Mouse (Mus musculus) adrenal gland, adult 2 months (tissue): ENCODE data around the gene Rgs12. TPM values are rescaled to one million over a fixed set of nuclear protein-coding genes. Genes with fewer than 3 reads are reported as not detected.
A peak's percentile ranks its signal among the peaks of the same experiment; 100 is the strongest.

Source experiments
- DNase-seq: peaks from one replicate; pipeline ENCODE4 v3.0.0; 2021
- long read RNA-seq: library from polyadenylated mRNA; stranded (forward); transcript quantifications from one replicate; pipeline ENCODE4 v2.0.0, GENCODE M21; 2021
- polyA plus RNA-seq: library from polyadenylated mRNA; depleted of rRNA; stranded (reverse); fragments of >200 nt; gene quantifications from 2 replicates; pipeline ENCODE4 v1.2.3, GENCODE M21; 2012; rRNA removed
- total RNA-seq, 2 experiments: library from RNA; stranded (reverse); gene quantifications; 2 replicates each; pipeline ENCODE4 v1.2.3; 2021

Rgs12 gene
- total RNA-seq (10 to 100 TPM; 15.0 to 25.8 TPM), polyA plus RNA-seq (34.7 and 39.2 TPM in 2 replicates)
- long read RNA-seq, full-length matches to known transcripts, result 2 of 6 reads
- long read RNA-seq, partial matches to known transcripts, result 2 of 6 reads
- long read RNA-seq, other reads (novel, unspliced or antisense), result 2 of 6 reads

DNA sequence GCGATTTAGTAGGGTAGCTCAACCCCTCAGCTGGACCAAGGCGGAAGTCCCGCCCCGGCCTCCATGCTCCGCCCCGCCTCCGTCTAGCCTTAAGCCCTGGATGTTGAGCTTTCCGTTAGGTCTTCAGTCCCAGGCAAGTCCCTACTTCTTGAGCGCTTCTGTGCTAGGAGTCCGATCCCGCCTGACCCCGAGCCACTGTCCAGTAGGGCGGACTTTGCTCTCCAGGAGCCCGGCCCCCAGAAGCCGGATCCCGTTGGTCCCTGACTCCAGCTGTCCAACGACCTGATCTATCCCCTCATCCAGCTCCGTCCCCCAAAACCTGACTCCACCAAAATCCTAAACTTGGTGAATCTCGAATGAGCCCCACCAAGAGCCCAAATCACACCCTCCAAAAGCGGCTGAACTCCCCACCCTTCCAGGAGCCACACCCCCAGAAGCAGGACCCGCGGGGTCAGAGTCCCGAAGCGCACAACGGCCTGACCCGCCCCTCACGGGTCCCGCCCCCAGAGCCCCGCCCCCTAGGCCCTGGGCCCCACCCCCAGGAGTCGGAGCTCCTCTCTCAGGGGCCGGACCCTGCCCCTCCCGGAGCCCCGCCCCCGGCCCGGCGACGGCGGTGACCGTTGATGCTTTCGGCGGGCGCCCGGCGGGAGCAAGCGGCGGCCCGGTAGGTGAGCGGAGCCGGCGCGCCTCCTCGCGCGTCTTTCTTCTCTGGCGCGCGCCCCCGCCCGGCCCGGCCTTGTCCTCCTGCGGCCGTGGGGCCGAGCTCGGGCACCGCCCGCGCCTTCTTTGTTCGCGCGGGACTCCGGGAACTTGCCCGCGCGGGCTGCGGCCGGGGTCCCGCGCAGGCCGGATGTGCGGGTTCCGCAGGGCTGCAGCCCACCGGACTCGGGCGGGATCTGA is at the start of gene Rgs12:
Gene Rgs12 (plus strand): TSS at position 585 of the 900 bp plus-strand sequence.
- peak; percentile 95 for DNase-seq

DNA sequence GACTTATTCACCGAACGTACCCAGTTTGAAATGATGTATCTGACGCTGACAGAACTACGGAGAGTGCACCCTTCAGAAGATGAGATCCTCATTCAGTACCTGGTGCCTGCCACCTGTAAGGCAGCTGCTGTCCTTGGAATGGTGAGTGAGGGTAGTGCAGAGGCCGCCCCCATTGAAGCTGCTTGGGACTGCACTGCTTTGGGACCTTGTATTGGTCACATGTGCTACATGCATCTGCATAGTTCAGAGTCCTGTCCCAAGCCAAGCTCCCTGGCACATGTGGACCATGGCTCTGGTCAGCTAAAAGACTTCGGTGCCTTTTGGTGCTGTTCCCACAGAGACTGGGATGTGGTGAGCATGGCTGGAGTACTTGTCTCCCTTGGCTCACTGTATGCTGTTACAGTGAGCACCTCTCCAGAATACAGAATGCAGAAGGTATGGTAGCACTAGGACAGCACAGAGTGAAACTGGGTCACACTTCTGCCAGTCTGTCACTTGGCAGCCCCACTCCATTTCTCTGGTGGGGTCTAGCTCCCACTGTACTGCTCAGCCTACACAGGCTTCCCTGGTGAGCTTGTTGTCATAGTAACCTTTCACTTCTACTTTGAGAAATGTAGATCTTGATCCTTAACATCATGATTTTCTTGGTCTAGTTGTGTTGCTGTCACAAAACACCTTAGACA is 49.3 kb upstream of the Rgs12 start:
- DNase-seq, result no peak

DNA sequence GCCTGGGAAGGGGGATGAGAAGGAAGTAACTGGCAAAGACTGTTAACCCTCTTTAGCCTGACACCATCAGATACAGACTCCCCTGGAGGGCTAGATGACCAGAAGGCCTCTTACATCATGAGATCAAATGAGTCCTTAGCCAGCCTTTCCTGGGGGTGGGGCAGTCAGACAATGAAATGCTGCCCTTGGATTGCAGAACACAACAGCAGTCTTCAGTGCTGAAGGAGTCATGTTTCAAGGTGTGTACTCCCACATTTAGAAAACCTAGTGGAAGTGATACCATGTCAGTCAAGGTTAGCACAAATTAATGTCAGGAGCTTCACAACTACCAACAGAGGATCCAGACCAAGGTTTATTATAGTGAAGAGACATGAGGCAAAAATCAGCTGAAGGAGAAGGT is 46.9 kb upstream of the Rgs12 start:
- no peak for DNase-seq

DNA sequence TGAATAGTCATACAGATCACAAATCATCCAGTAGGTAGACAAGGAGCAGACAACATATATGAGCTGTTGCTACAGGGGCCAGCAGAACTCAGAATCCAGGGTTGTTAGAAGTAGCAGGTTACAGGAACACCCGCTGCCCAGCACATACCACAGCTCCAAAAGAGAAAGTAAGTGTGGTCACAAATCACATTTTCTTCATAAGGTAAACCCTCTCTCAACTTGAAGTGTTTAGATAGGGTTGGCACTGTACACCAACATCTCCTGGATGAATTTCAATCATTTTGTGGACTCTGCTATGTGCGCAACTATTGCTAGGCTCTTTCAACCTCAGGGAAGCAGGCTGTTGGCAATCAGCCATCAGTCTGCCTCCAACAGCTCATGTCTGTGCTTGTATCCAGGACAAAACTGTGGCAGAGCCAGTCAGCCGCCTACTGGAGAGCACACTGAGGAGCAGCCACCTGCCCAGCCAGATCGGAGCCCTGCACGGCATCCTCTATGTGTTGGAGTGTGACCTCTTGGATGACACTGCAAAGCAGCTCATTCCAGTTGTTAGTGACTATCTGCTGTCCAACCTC is 46.3 kb upstream of the Rgs12 start:
- DNase-seq, result no peak

DNA sequence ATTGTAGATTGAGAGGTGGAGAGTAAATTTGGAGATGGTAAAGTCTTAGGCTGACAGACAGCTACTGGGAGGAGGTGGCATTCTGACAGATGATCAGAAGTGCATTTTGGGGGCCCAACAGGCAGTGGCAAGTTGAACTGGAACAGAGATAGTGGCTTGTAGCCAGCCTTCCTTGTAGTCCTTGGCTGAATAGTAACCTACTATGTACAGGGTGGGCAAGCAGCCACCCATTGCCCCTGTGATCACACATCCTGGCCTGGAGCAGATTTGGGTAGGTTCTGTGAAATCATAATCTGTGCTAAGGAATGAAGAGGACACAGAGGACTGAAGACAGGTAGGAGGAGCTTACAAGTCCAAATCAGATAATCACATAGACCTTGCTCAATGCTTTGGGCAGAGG is 44.8 kb upstream of the Rgs12 start:
- DNase-seq, result no peak

DNA sequence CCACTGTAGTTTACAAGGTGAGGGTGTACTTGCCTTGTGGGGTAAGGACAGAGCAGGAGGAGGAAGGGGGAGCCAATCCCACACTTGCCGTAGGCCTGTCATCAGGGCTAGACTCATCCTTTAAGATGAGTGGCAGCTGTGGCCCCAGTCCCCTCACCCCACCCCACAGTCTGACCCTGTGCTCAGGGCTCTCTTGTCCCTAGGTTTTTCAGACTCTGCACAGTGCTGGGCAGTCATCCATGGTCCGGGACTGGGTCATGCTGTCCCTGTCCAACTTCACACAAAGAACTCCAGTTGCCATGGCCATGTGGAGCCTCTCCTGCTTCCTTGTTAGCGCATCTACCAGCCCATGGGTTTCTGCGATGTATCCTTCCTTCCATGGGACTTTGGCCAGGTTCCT is 42.0 kb upstream of the Rgs12 start:
- DNase-seq, result no peak

DNA sequence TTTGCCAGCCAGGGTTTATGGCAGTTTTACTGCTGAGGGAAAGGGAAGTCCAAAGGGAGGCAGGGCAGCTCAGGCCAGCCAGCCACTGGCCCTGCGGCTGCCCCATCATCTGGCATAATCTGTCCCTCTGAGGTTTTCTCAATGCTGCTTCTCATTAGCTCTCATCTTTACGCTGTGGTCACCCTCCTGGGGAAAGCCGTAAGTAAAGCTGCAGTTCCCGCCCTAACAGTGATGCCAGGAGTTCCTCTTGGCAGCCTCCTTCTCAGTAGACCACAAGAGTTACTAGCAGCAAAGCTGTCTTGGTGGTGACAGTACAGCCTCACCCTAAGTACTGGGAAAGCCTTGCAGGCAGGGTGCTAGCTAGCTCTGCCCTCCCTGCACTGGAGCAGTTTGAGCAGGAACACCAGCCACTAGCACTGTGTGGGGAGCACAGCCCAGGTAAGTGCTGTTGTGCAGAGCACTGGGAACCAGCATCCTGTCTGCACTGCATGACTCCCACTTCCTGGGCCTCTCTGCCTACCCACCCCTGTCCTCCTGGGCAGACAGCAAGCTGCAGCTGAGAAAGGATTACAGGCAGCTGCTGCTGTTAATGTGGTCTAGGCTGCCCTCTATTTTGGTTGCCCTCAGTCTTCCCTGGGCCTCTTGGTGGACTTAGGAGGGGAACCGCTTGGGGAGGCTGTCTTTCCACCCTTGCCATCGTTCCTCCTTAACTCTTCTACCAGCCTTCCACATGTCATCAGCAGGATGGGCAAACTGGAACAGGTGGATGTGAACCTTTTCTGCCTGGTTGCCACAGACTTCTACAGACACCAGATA is 41.1 kb upstream of the Rgs12 start, which contains the start of gene Msantd1:
Gene Msantd1 (plus strand): TSS at position 103 of the 816 bp plus-strand sequence.
- no peak for DNase-seq

DNA sequence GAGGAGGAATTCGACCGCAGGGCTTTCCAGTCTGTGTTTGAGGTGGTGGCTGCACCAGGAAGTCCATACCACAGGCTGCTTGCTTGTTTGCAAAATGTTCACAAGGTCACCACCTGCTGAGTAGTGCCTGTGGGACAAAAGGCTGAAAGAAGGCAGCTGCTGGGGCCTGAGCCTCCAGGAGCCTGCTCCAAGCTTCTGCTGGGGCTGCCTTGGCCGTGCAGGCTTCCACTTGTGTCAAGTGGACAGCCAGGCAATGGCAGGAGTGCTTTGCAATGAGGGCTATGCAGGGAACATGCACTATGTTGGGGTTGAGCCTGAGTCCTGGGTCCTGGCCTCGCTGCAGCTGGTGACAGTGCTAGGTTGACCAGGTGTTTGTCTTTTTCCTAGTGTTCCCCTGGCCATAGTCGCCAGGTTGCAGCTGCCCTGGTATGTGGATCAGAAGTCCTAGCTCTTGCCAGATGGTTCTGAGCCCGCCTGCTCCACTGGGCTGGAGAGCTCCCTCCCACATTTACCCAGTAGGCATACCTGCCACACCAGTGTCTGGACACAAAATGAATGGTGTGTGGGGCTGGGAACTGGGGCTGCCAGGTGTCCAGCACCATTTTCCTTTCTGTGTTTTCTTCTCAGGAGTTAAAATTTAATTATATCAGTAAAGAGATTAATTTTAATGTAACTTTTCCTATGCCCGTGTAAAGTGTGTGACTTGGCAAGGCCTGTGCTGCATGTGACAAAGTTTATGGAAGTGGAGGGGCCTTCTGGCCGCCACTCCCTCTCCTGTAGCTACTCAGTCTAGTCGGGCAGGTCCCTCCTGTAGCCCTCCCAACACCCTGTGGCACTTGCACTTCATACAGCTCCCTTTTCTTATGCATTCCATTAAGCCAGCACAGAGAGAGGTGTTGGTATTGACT is 40.3 kb upstream of the Rgs12 start:
- DNase-seq, result no peak

DNA sequence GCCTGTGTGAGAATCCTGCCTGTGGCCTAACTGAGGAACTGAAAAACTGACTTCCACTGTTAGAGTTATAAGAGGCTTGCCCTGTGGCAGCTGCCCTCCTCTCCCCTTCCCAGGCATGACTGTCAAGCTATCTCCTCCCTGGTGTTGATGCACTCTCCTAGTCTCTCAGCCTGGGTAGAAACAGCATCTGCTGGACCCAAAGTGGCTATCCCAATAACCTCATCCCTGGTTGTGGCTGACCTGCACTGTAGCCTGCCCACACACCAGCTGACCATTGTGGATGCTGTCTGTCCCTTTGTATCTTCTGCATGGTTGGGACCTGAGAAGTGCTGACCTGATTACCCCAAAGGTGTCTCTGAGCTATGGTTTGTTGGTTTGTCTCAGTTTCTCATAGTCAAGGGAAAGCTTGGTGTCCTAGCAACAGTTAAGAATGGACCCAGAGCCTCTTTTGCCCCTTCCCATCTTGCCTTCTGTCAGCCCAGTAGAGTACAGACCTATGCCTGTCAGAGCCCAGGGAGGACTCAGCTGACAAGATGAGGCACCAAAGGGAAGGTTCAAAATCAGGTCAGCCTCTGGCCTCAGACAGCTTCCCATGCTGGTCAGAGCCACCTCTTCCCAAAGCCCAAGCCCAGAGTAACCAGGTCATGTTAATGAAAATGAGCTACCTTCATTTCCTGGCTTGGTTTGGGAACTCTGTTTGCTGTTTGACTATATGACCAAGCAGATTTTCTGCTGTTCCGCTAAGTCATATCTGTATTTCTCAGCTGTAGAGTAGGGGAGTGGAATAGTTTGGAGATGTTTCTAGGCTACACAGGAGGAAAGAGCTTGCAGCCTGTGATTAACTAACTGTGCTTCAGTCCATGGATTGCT is 39.4 kb upstream of the Rgs12 start:
- DNase-seq, result no peak

DNA sequence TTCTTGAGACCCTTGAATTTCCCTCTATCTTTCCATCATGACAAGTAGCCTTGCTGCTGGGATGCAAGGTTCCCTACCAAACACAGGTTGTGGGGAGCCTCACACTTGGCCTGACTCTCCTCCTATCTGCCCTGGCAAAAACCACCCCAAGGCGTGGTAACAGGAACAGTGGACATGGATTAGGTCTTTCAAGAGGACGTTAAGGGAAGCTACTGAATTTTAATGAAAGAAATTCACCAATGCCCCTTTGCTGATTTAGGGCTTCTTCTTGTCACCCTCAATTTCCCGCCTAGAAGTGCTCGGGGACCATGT is 38.8 kb upstream of the Rgs12 start:
- no peak for DNase-seq

DNA sequence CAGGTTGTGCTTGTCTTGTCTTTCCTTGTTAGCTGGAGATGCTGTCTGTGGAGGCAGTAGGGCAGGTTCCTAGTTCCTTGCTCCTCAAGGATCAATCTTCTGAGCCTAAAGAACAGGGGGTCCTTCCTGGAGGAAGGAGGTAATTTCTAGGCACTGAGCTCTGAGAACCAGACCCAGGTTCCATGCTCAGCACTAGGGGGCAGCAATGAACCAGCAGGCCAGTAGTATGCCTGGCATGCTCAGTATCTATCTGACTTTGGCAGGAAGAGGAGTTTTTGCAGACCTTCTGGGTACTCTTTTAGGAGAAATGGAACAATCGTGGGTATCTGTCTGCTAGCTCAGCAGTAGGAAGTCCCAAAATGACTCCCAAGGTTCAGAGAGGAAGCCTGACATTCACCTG is 33.4 kb upstream of the Rgs12 start:
- DNase-seq, result peak; percentile 77

DNA sequence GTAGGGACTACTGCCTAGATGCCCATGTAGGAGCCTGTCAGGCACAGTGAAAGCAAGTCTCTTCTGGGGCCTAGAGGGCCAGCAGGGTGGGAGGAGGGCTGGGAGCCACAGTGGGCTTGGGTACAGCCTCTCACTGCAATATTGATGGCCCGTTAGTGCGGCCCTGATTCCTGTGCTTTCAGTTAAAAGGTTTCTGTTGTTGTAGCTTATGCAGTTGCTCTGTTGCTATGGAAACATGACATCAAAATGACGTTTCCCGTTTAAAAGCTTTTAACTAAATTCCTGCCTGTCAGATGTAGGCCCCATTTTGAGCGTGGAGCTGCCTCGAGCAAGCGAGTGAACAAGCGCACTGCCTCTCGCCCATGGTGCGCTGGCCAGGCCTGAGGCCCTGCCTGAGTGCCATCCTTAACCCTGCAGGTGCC is 32.0 kb upstream of the Rgs12 start:
- no peak for DNase-seq

DNA sequence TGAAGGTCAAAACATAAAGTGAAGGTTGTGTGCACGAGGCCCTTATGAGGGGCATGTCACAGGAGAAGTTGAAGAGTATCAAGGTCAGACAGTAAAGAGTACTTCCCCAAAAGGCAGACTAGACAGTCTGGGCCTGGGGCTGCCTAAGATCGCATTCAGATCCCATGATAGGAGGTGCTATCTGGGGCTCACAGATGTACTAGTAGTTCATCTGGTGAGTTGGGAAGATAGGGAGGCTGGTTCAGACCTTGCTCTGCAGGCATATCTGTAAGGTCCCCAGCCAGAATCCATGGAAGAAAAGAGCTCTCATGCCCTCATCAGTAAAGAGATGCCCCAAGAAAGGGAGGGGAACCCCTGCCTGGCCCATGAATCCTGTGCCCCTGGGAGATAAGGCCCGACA is 30.5 kb upstream of the Rgs12 start:
- DNase-seq, result no peak

DNA sequence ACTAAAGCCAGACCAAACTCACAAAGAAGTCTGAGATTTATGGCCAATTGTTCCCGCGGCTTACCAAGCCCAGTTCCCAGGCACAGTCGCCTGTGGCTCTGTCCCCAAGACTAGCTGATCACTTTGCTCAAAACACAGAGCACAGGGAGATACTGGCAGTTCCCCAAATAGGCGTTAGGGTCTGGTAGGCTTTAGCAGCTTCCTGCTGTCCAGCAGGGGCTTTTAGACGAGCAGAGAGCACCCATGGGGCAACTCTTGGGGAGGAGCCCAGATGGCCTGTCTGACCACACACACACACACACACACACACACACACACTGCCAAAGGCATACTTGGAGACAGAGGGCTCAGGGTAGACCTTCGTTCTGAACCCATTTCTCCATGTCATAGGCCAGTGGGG is 26.7 kb upstream of the Rgs12 start:
- no peak for DNase-seq

DNA sequence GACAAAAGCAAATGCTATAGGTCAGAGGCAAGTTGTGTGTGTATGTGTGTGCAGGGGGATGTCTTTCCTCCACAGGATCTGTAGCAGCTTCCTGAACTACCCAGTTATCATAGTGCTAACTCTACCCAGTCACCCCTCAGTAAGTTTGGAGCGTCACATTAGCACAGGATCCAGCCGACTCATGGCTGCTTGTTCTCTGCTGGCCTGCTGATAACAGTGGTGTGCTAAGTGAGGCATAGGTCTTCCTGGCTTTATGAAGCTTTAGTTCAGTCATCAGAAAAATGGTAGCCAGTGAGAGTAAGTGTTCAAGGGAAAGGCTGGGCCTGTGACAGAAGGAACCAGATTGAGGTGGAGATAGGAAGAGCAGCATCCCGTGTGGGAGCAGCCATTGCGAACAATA is 25.3 kb upstream of the Rgs12 start:
- DNase-seq, result no peak

DNA sequence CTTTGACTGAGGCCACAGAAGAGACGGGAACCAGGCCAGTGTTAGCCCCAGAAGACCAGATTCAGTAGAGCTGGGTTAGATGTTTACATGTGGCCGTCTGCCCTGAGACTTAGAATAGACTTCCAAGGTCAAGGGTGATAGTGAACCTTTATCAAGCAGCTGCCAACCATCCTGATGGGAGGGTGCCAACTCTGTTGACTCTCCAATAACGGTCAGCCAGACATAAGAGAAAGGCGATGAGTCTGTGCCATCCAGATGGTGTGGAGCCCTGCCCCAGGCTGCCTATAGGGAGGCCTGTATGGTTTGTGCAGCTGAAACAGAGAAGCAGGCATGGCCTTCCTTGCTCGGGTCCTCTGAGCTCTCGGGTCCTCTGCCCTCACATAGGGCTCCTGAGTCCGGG is 24.7 kb upstream of the Rgs12 start:
- no peak for DNase-seq

DNA sequence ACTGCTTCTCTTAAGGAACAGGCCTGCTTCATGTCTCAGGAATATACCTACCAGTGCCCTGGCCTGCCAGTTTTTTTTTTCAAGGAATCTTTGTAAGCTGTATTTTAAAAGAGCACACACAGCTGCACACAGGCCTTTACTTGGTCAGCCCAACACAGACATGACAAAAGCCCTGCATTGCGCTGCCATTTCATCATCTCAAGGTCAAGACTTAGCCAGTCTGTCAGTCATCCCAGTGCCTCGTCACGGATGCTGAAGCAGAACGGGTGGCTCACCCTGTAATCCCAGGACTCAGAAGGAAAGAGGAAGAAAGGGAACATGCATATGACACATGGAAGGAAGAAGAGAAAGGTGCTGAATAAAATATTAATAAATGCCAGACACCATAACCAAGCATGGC is 21.6 kb upstream of the Rgs12 start:
- DNase-seq, result peak; percentile 41

DNA sequence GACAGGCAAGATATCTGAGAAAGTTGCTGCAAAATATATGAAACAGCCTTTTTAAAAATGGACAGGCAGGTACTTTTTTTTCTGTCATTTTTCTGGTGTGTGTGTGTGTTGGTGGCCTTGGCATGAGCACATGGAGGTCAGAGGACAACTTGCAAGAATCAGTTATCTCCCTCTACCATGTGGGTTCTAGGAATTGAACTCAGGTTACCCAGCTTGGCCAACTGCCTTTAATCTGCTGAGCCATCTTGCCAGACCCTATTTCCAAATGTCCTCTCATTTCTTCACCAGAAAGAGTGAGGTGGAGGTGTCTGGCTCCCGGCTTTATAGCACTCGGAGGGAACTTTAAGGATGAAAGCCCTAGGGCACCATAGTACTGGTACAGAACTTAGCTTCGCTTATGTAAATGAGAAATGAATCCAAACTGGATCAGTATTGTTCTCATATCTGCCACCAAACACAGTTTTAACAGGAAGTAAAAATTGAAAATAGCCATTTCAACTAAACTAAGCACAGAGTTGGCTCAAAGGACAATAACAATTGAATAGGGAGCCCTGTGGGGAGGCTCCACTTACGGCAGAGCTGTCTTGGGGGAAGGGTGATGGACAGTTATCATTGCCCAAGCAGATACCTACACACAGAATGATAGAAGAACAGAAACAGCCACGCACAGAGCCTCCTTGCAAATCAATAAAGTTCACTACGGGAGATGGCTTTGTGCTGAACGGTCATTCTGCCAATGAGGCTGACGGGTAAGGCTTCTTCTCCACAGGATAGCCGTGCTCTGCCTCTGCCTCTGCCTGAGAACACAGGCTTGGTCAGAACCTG is 18.9 kb upstream of the Rgs12 start:
- no peak for DNase-seq

DNA sequence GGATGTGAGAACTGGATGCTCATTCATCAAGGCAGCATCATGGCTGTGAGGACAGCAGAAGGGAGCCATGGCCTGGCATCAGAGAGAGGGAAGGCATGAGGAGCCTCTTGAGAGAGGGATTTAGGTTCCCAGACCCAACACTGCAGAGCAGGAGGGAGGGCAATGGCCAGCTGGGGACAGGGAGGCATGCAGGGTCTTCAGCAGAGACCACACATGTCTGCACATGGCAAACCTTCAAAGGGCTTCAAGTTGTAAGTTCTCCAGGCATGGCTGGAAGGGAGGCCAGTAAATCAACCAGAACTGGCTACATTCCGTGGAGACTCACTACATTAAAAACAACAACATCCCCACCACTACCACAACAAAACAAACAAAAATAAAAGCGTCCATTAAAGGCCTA is 18.2 kb upstream of the Rgs12 start:
- no peak for DNase-seq
